Mouse (Mus musculus): ENCODE results near the gene Asah2. TPM values are rescaled to one million over a fixed set of nuclear protein-coding genes. Genes with fewer than 3 reads are reported as not detected.

The Asah2 gene
- polyA plus RNA-seq, 1 experiment from 2014 or later, result 2.6 TPM

GRCm38 (mm10) chr19:32056252-32056651, 51.8 kb downstream of the Asah2 start:
- 77% methylated on average over 1 of the region's 1 CpGs for WGBS
- no peak overlapping the region for H3K9ac ChIP-seq
- 0 out of 2 replicates have a peak, but pooled peaks cover 8% of the 10 kb centered on the region for H3K36me3 ChIP-seq
- H3K9me3 ChIP-seq (replicated peaks), result no peaks in the 10 kb centered on the region
- no peak overlapping the region for H3K27ac ChIP-seq (ENCODE audit: poor library complexity, severe bottlenecking)
- H3K4me2 ChIP-seq, result no peak overlapping the region
- no peaks in the 10 kb centered on the region for H3K27me3 ChIP-seq (replicated peaks)
- H3K4me1 ChIP-seq (replicated peaks), result no peaks in the 10 kb centered on the region
- ATAC-seq (ENCODE audit: insufficient number of reproducible peaks, low FRiP score), result no peak
- no peak overlapping the region for H3K4me3 ChIP-seq

- no peak overlapping the region for H3K9ac ChIP-seq
- 0 out of 2 replicates have a peak, but pooled peaks cover 8% of the 10 kb centered on the region for H3K36me3 ChIP-seq
- H3K4me2 ChIP-seq, result no peak overlapping the region
- WGBS, result 56% methylated on average over 1 of the region's 1 CpGs
- H3K27me3 ChIP-seq (replicated peaks), result no peaks in the 10 kb centered on the region
- ATAC-seq (ENCODE audit: insufficient number of reproducible peaks, low FRiP score), result no peak
- H3K9me3 ChIP-seq (replicated peaks), result no peaks in the 10 kb centered on the region; the same call in 1 of the 2 replicates
- H3K4me1 ChIP-seq (replicated peaks), result no peaks in the 10 kb centered on the region
- no peak overlapping the region for H3K27ac ChIP-seq (ENCODE audit: poor library complexity, severe bottlenecking)
- H3K4me3 ChIP-seq, result no peak overlapping the region
Observed at GRCm38 (mm10) chr19:32055725-32056124, 52.3 kb downstream of the Asah2 start.

DNA sequence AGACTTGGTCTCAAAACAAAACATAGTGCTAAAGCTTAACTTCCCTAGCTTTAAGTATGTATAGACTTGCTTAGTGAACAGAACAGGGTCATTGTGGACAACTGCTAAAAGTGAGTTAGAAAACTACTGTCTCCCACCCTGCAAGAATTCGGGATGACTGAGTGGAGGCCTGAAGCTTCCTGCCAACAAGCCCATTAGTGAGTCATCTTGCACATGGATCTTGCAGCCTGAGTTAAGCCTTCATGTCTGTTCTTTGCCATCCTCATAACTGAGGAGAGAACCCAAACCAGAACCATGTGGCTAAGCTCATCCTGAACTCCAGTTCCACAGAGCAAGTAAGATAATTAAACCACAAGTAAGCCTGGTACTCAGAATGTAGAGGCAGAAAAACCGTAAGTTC, 56.8 kb downstream of the Asah2 start:
- Histone ChIP-seq H3K4me2 (no peak overlapping the region), H3K36me3 (0 out of 2 replicates have a peak, but pooled peaks cover 5% of the 10 kb centered on the region), H3K27me3 (replicated peaks) (no peaks in the 10 kb centered on the region), H3K4me1 (replicated peaks) (no peaks in the 10 kb centered on the region), H3K4me3 (no peak overlapping the region), H3K9ac (no peak overlapping the region), H3K9me3 (replicated peaks) (no peaks in the 10 kb centered on the region; the same call in 1 of the 2 replicates), H3K27ac (ENCODE audit: poor library complexity, severe bottlenecking) (no peak overlapping the region)
- 87% methylated on average over 2 of the region's 2 CpGs for WGBS
- ATAC-seq (ENCODE audit: insufficient number of reproducible peaks, low FRiP score), result no peak

GRCm38 (mm10) chr19:32032881-32033280, 75.1 kb downstream of the Asah2 start:
- H3K27ac ChIP-seq (ENCODE audit: poor library complexity, severe bottlenecking), result no peak overlapping the region
- H3K4me2 ChIP-seq, result no peak overlapping the region
- WGBS, result 55% methylated on average over 4 of the region's 4 CpGs
- no peaks in the 10 kb centered on the region for H3K9me3 ChIP-seq (replicated peaks)
- no peaks in the 10 kb centered on the region for H3K27me3 ChIP-seq (replicated peaks)
- H3K9ac ChIP-seq, result no peak overlapping the region
- H3K4me3 ChIP-seq, result no peak overlapping the region
- no peaks in the 10 kb centered on the region for H3K36me3 ChIP-seq
- H3K4me1 ChIP-seq (replicated peaks), result 0 out of 2 replicates have a peak, but pooled peaks cover 2% of the 10 kb centered on the region
- ATAC-seq (ENCODE audit: insufficient number of reproducible peaks, low FRiP score), result no peak

GRCm38 (mm10) chr19:32030430-32030829, 77.6 kb downstream of the Asah2 start:
- 5% methylated on average over 1 of the region's 1 CpGs for WGBS
- H3K27me3 ChIP-seq (replicated peaks), result no peaks in the 10 kb centered on the region
- ATAC-seq (ENCODE audit: insufficient number of reproducible peaks, low FRiP score), result no peak
- no peaks in the 10 kb centered on the region for H3K9me3 ChIP-seq (replicated peaks)
- no peak overlapping the region for H3K4me2 ChIP-seq
- 0 out of 2 replicates have a peak, but pooled peaks cover 2% of the 10 kb centered on the region for H3K4me1 ChIP-seq (replicated peaks)
- H3K27ac ChIP-seq (ENCODE audit: poor library complexity, severe bottlenecking), result no peak overlapping the region
- H3K9ac ChIP-seq, result no peak overlapping the region
- H3K4me3 ChIP-seq, result no peak overlapping the region
- H3K36me3 ChIP-seq, result no peaks in the 10 kb centered on the region

DNA sequence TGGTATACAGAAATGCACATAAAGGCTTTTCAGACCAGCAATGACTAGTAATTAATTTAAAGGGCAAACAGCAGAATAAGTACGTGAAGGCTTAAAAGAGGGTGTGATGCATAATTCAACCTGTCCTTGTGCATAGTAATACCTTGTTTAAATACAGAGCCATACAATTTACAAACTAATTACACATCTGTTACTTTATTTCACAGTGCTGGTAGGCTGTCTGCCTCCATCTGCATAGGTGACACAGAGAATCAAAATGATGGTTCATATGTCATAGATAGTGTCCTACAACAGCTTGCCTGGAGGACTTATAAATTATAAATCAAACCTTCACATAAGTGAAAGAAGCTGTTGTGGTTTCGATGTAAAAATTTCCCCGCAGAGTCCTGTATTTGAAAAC, 82.6 kb downstream of the Asah2 start:
- no peak for ATAC-seq (ENCODE audit: insufficient number of reproducible peaks, low FRiP score)
- peaks cover 3% of the 10 kb centered on the region; the same call in 1 of the 2 replicates for H3K9me3 ChIP-seq (replicated peaks)
- no peak overlapping the region for H3K4me3 ChIP-seq
- WGBS, result 94% methylated on average over 3 of the region's 3 CpGs
- H3K4me1 ChIP-seq (replicated peaks), result 0 out of 2 replicates have a peak, but pooled peaks cover 3% of the 10 kb centered on the region
- H3K27ac ChIP-seq (ENCODE audit: poor library complexity, severe bottlenecking), result no peak overlapping the region
- no peaks in the 10 kb centered on the region for H3K27me3 ChIP-seq (replicated peaks)
- no peak overlapping the region for H3K4me2 ChIP-seq
- peaks cover 11% of the 10 kb centered on the region for H3K36me3 ChIP-seq
- H3K9ac ChIP-seq, result no peak overlapping the region

DNA sequence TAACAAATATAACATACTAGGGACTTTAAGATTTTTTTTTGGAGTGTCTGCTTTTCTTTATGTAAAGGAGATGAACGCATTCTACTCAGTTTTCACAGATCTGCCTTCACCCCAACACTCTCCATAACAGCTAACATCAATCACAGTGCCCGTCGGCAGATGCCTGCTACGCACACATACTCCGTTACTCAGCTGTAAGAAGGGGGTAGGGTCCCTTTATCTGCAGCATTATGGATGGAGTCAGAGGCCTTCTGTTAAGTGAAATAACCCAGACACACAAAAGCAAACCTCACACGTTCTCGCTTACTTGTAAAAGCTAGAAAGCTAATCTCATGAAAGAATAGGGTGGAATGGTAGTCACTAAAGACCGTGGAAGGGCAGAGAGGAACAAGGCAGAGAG, 88.3 kb downstream of the Asah2 start:
- no peak overlapping the region for H3K4me2 ChIP-seq
- peaks cover 34% of the 10 kb centered on the region for H3K4me1 ChIP-seq (replicated peaks)
- ATAC-seq (ENCODE audit: insufficient number of reproducible peaks, low FRiP score), result peak; percentile 68
- no peaks in the 10 kb centered on the region for H3K27me3 ChIP-seq (replicated peaks)
- no peak overlapping the region for H3K9ac ChIP-seq
- 0 out of 2 replicates have a peak overlapping the region, but pooled peaks have one; percentile 43 for H3K27ac ChIP-seq (ENCODE audit: poor library complexity, severe bottlenecking)
- no peak overlapping the region for H3K4me3 ChIP-seq
- H3K36me3 ChIP-seq, result peaks cover 13% of the 10 kb centered on the region
- WGBS, result 12% methylated on average over 8 of the region's 8 CpGs
- H3K9me3 ChIP-seq (replicated peaks), result peaks cover 3% of the 10 kb centered on the region; the same call in 1 of the 2 replicates

DNA sequence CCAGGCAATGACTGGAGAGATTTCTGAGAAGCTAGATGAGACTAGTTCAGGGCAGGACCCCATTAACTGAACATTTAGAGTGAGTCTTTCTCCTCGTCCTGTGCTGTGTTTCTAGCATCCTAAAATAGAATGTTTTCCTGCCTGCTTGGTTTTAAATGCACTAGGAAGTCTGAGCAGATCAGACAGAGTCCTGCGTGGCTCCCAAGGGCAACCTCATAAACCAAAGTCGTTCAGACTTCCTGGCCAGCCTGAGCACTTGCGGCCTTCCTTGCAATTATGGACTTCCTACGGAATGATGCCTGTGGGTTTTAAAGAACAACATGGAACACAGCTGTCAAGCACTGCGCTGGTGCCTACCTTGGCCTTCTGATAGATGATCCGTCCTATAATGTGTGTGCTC, 89.4 kb downstream of the Asah2 start:
- Histone ChIP-seq H3K4me3 (no peak overlapping the region), H3K9ac (no peak overlapping the region), H3K36me3 (peaks cover 13% of the 10 kb centered on the region), H3K9me3 (replicated peaks) (peaks cover 3% of the 10 kb centered on the region; the same call in 1 of the 2 replicates), H3K27me3 (replicated peaks) (no peaks in the 10 kb centered on the region), H3K27ac (ENCODE audit: poor library complexity, severe bottlenecking) (peak overlapping the region; percentile 60), H3K4me2 (no peak overlapping the region), H3K4me1 (replicated peaks) (peaks cover 34% of the 10 kb centered on the region)
- no peak for ATAC-seq (ENCODE audit: insufficient number of reproducible peaks, low FRiP score)
- 49% methylated on average over 7 of the region's 7 CpGs for WGBS

- Histone ChIP-seq H3K4me3 (no peak overlapping the region), H3K9ac (no peak overlapping the region), H3K27ac (ENCODE audit: poor library complexity, severe bottlenecking) (peak overlapping the region; percentile 60; the same call in 1 of the 2 replicates), H3K27me3 (replicated peaks) (no peaks in the 10 kb centered on the region), H3K9me3 (replicated peaks) (peaks cover 3% of the 10 kb centered on the region; the same call in 1 of the 2 replicates), H3K4me2 (no peak overlapping the region), H3K4me1 (replicated peaks) (peaks cover 34% of the 10 kb centered on the region), H3K36me3 (peaks cover 13% of the 10 kb centered on the region)
- ATAC-seq (ENCODE audit: insufficient number of reproducible peaks, low FRiP score), result no peak
- WGBS, result 87% methylated on average over 5 of the region's 5 CpGs
Observed at GRCm38 (mm10) chr19:32018053-32018452, 90.0 kb downstream of the Asah2 start.

GRCm38 (mm10) chr19:32002623-32003022, 105.4 kb downstream of the Asah2 start:
- Histone ChIP-seq H3K9me3 (replicated peaks) (no peaks in the 10 kb centered on the region), H3K9ac (no peak overlapping the region), H3K36me3 (peaks cover 9% of the 10 kb centered on the region), H3K4me2 (no peak overlapping the region), H3K27ac (ENCODE audit: poor library complexity, severe bottlenecking) (no peak overlapping the region), H3K27me3 (replicated peaks) (no peaks in the 10 kb centered on the region), H3K4me1 (replicated peaks) (no peaks in the 10 kb centered on the region), H3K4me3 (no peak overlapping the region)
- no peak for ATAC-seq (ENCODE audit: insufficient number of reproducible peaks, low FRiP score)
- WGBS, result 41% methylated on average over 5 of the region's 5 CpGs

- Histone ChIP-seq H3K36me3 (no peaks in the 10 kb centered on the region), H3K4me2 (no peak overlapping the region), H3K4me3 (no peak overlapping the region), H3K4me1 (replicated peaks) (no peaks in the 10 kb centered on the region), H3K27ac (ENCODE audit: poor library complexity, severe bottlenecking) (no peak overlapping the region), H3K9me3 (replicated peaks) (no peaks in the 10 kb centered on the region), H3K9ac (no peak overlapping the region), H3K27me3 (replicated peaks) (no peaks in the 10 kb centered on the region)
- no peak for ATAC-seq (ENCODE audit: insufficient number of reproducible peaks, low FRiP score)
- 73% methylated on average over 3 of the region's 3 CpGs for WGBS
Observed at GRCm38 (mm10) chr19:31996916-31997315, 111.1 kb downstream of the Asah2 start.

DNA sequence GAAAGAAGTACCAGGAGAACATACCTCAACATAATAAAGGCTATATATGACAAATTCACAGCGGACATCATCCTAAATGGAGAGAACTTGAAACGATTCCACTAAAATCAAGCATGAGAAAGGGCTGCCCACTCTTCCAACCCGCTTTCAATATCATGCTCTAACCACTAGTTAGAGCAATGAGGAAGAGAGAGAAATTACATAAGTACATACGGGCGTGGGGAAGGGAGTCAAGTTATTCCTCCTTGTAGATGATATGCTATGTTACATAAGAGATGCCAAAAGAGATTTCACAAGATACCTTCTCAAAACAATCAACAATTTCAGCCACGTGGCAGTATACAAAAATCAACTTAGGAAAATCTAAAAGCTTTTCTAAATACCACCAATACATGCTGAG, 117.0 kb downstream of the Asah2 start:
- H3K4me2 ChIP-seq, result no peak overlapping the region
- H3K27me3 ChIP-seq (replicated peaks), result no peaks in the 10 kb centered on the region
- no peak overlapping the region for H3K27ac ChIP-seq (ENCODE audit: poor library complexity, severe bottlenecking)
- no peak for ATAC-seq (ENCODE audit: insufficient number of reproducible peaks, low FRiP score)
- no peaks in the 10 kb centered on the region for H3K4me1 ChIP-seq (replicated peaks)
- H3K9ac ChIP-seq, result no peak overlapping the region
- no peaks in the 10 kb centered on the region for H3K9me3 ChIP-seq (replicated peaks)
- no peak overlapping the region for H3K4me3 ChIP-seq
- no peaks in the 10 kb centered on the region for H3K36me3 ChIP-seq
- 84% methylated on average over 6 of the region's 6 CpGs for WGBS

Data from heart, embryonic 12.5 days (tissue).